Mouse (Mus musculus): Measurements from ENCODE around the gene Large2.

DNA sequence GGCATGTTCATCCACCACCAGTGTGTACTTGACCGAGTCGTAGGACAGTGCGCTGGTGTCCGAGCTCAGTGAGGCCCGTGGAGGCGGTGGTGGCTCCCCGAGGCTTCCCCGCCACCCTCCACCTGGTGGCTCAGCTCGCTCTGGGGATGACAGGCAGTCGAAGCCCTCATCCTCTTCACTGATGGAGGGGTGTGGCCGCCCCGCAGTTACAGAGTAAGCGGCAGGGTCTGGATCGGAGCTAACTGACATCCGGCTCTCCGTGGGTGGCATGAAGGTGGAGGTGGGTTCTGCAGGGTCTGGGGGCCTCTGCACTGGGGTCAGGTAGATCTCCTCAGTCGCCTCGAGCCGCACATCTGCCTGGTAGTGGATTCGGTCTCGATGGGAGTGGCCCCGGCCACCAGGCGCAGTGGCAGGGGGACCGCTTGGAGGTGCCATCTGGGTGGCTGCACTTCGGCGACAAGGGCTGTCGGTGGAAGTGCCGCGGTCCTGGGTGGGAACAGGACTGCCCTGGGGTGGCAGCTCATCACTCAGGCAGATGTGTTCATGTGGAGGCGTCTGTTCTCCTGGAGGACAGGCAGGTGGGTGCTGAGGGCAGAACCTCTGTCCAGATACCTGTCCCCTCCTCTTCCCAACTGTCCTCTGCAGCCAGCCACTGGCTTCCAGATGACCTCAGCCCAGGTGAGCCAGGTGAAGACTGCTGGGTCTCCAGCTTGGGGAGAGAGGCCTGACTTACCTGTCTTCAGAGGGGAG, 12.3 kb upstream of the Large2 start:
- TF ChIP-seq CTCF (IDR thresholded peaks at IDR 0.05; ENCODE audit: extremely low read depth, insufficient read depth, low read length), result no peak
- no peak for TF ChIP-seq POLR2A (IDR thresholded peaks at IDR 0.05; ENCODE audit: extremely low read depth, insufficient read depth, low read length)
